Mouse (Mus musculus) liver, adult 2 months (tissue): ENCODE results near the gene Gm20388. TPM values are rescaled to one million over a fixed set of nuclear protein-coding genes. Genes with fewer than 3 reads are reported as not detected.

Experiments
- DNase-seq: peaks from one replicate; pipeline ENCODE4 v3.0.0-alpha.2; 2011; ENCODE audit warnings: low read depth, low spot score; ENCODE audit errors: extremely low read depth
- H3K27ac ChIP-seq: fragments of 200-500 bp; replicated peaks from 2 replicates; pipeline ENCODE4 v1.5.1; 2012; ENCODE audit warnings: low read depth, mild to moderate bottlenecking, control low read depth, inconsistent platforms, low read length; ENCODE audit not compliant: insufficient read depth
- H3K27me3 ChIP-seq: fragments of 200-500 bp; 2 replicates; pipeline ENCODE4 v1.6.1; 2012; ENCODE audit warnings: mild to moderate bottlenecking, moderate library complexity, low read length, inconsistent platforms; ENCODE audit not compliant: control insufficient read depth, insufficient read depth
- H3K36me3 ChIP-seq: fragments of 200-500 bp; 2 replicates; pipeline ENCODE4 v1.6.1; 2012; ENCODE audit warnings: low read length, inconsistent platforms; ENCODE audit not compliant: control insufficient read depth, insufficient read depth
- H3K4me1 ChIP-seq: fragments of 200-500 bp; 2 replicates; pipeline ENCODE4 v1.6.1; 2011; ENCODE audit warnings: low read length; ENCODE audit not compliant: control insufficient read depth, insufficient read depth
- H3K4me3 ChIP-seq: fragments of 200-500 bp; 2 replicates; pipeline ENCODE4 v1.5.1; 2011; ENCODE audit warnings: low read depth, mild to moderate bottlenecking, control low read depth, low read length, moderate library complexity; ENCODE audit not compliant: insufficient read depth
- H3K79me2 ChIP-seq: fragments of 200-500 bp; 2 replicates; pipeline ENCODE4 v1.6.1; 2012; ENCODE audit warnings: inconsistent platforms, mild to moderate bottlenecking, low read length, moderate library complexity; ENCODE audit not compliant: control insufficient read depth, insufficient read depth
- H3K9ac ChIP-seq: fragments of 200-500 bp; 2 replicates; pipeline ENCODE4 v1.6.1; 2012; ENCODE audit warnings: low read depth, mild to moderate bottlenecking, control low read depth, inconsistent platforms, low read length
- CTCF ChIP-seq: fragments of 200-500 bp; IDR thresholded peaks from 2 replicates; pipeline ENCODE4 v1.5.1; 2011; ENCODE audit warnings: low read depth, low read length, control low read depth
- POLR2A ChIP-seq: fragments of 200-500 bp; IDR thresholded peaks from 2 replicates; pipeline ENCODE4 v1.6.1; 2011; ENCODE audit warnings: low read length, control low read depth; ENCODE audit not compliant: insufficient read depth; ENCODE audit errors: extremely low read depth
- WGBS: fragments of 180-500 bp; shearing (Covaris S2); methylation state at CpG from one replicate; pipeline ENCODE4 v1.1.7; 2018; 5-methylcytosine and 5-hydroxymethylcytosine counted together
- polyA plus RNA-seq: library from polyadenylated mRNA; depleted of rRNA; stranded (reverse); fragments of >200 nt; gene quantifications from 2 replicates; pipeline ENCODE4 v1.2.3, GENCODE M21; 2012
- total RNA-seq: library from RNA; depleted of rRNA; stranded (reverse); fragments of >200 nt; gene quantifications from 2 replicates; pipeline ENCODE4 v1.2.3, GENCODE M21; 2014

Gene Gm20388
- total and polyA plus RNA-seq, 2 experiments = 6.4 to 19.9 TPM

GRCm38 (mm10) chr8:120518736-120519534 is 608.3 kb downstream of the Gm20388 start:
- TF ChIP-seq CTCF (no peak), POLR2A (no peak)
- no peak for DNase-seq
- no peaks in the 10 kb centered on the region for H3K4me1 ChIP-seq

GRCm38 (mm10) chr8:120520287-120520686 is 609.6 kb downstream of the Gm20388 start:
- H3K79me2 ChIP-seq = peaks cover 43% of the 10 kb centered on the region
- 92% methylated on average over 15 of the region's 15 CpGs for WGBS
- no peaks in the 10 kb centered on the region for H3K27me3 ChIP-seq
- TF ChIP-seq POLR2A = no peak
- no peak for TF ChIP-seq CTCF
- DNase-seq = no peak
- no peak overlapping the region for H3K9ac ChIP-seq
- H3K4me3 ChIP-seq = no peak overlapping the region
- no peak overlapping the region for H3K27ac ChIP-seq
- no peaks in the 10 kb centered on the region for H3K4me1 ChIP-seq
- H3K36me3 ChIP-seq = no peaks in the 10 kb centered on the region

More at GRCm38 (mm10) chr8:120518736-120519534, 608.3 kb downstream of the Gm20388 start:
- Histone ChIP-seq H3K9ac (no peak overlapping the region), H3K4me3 (no peak overlapping the region), H3K36me3 (no peaks in the 10 kb centered on the region), H3K27me3 (no peaks in the 10 kb centered on the region), H3K27ac (no peak overlapping the region), H3K79me2 (peaks cover 40% of the 10 kb centered on the region)
- 92% methylated on average over 14 of the region's 14 CpGs for WGBS

GRCm38 (mm10) chr8:120520707-120521590 is 610.3 kb downstream of the Gm20388 start:
- Histone ChIP-seq H3K27me3 (no peaks in the 10 kb centered on the region), H3K4me3 (no peak overlapping the region), H3K4me1 (no peaks in the 10 kb centered on the region), H3K36me3 (no peaks in the 10 kb centered on the region), H3K27ac (no peak overlapping the region), H3K79me2 (peaks cover 41% of the 10 kb centered on the region), H3K9ac (no peak overlapping the region)
- 86% methylated on average over 20 of the region's 20 CpGs for WGBS
- no peak for DNase-seq
- TF ChIP-seq CTCF = no peak
- TF ChIP-seq POLR2A = no peak

- no peak overlapping the region for H3K9ac ChIP-seq
- WGBS = 91% methylated on average over 7 of the region's 7 CpGs
Measured at GRCm38 (mm10) chr8:120521591-120521965, 610.9 kb downstream of the Gm20388 start.

GRCm38 (mm10) chr8:120523641-120524040 is 613.0 kb downstream of the Gm20388 start:
- Histone ChIP-seq H3K4me3 (no peak overlapping the region), H3K27ac (no peak overlapping the region), H3K4me1 (no peaks in the 10 kb centered on the region), H3K79me2 (peaks cover 33% of the 10 kb centered on the region), H3K36me3 (no peaks in the 10 kb centered on the region), H3K9ac (no peak overlapping the region), H3K27me3 (no peaks in the 10 kb centered on the region)
- TF ChIP-seq CTCF = no peak
- TF ChIP-seq POLR2A = no peak
- 94% methylated on average over 7 of the region's 7 CpGs for WGBS
- no peak for DNase-seq

More at GRCm38 (mm10) chr8:120521591-120521965, 610.9 kb downstream of the Gm20388 start:
- H3K27me3 ChIP-seq = no peaks in the 10 kb centered on the region
- no peak for DNase-seq
- H3K27ac ChIP-seq = no peak overlapping the region
- H3K36me3 ChIP-seq = no peaks in the 10 kb centered on the region
- peaks cover 41% of the 10 kb centered on the region for H3K79me2 ChIP-seq
- no peak overlapping the region for H3K4me3 ChIP-seq
- TF ChIP-seq CTCF (no peak), POLR2A (no peak)
- H3K4me1 ChIP-seq = no peaks in the 10 kb centered on the region
